Mouse (Mus musculus) activated CD4-positive, CD25-positive, alpha-beta regulatory T cell, adult 4 months (primary cell): ENCODE results near the gene Pex10. TPM values are rescaled to one million over a fixed set of nuclear protein-coding genes. Genes with fewer than 3 reads are reported as not detected.

Experiments
- ATAC-seq: one replicate; pipeline ENCODE4 v1.8.0; 2017
- polyA plus RNA-seq, 2 experiments: library from polyadenylated mRNA; unstranded; fragments of 100-300 nt; shearing (Covaris generic); gene quantifications; one replicate each; pipeline ENCODE4 v1.2.1; 2017

The Pex10 gene
- 1 to 10 TPM; 5.6 to 8.6 TPM for polyA plus RNA-seq

DNA sequence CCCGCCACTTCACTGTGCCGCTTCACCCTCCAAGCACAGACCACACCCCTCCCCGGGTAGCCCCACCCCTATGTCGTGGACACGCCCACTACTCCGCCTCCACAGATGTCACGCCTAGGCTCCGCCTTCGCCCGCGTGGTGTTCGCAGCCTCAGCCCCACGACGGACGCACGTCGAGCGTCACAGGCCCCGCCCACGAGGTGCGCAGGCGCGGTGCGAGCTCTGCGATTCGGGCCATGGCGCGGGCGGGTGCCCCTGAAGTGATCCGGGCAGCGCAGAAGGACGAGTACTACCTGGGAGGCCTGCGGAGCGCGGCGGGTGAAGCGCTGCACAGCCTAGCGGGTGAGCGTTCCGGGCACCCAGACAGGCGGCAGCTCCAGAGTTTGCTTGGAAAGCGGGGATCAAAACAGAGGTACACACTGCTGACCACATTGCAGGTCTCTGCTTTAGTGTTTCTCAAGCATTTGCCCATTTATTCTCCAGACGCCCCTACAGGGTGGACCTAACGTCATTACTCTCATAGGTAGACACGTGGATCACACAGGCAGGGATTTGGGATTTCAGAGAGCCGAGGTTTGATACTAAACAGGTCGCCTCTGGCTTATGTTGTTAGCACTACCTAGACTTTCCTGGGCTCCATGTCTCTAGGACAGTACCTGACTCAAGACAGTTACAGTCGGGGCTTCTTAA is at the start of gene Pex10:
Pex10 (plus strand) TSS at position 183 of the 689 bp plus-strand sequence.
- ATAC-seq, result peak; percentile 89

DNA sequence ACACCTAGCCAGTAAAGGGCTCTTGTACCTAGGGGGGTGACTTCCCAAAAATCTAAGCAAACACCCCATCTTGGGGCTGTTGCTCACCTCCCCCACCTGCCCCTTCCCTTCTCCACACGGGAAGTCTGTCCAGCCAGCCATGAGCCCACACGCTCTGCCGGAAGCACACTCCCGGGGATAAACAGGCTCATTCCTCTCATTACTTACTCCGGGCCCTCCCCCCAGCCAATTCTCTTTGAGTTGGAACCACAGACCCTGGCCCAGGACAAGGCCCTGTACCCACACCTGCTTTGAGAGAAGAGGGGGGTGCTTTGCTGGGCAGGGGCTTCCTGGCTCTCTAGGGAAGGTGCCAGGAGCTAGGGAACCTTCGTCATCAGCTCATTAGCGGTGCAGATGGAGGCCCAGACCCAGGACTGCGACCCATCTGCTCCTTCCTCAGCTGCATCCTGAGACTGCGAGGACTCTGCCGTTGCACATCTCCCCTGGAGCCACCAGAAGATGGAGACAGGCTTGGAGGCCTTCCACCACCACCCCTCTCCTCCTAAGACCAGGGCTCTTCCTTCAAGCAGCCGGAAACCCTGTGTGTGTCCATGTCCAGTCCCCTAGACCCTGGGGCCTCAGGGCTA is 49.5 kb upstream of the Pex10 start:
- no peak for ATAC-seq

DNA sequence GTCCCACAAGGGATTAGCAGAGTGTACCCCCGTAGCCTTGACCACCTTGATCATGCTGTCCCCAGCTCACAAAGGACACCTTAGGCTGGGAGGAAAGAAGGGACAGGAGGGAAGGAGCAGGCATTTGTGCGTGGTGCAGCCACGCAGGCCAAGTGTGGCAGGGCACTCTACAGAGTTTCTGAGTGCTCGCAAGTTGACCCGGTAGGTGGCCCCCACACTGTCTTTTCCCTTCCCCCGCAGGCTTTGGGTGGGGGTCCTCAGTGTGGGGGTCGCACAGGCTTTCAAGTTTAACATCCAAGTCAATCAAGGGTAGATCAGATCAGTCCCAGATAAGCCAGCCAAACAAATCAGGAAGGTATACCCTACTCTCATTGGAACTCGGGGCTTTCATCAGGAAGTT is 48.8 kb upstream of the Pex10 start:
- no peak for ATAC-seq

DNA sequence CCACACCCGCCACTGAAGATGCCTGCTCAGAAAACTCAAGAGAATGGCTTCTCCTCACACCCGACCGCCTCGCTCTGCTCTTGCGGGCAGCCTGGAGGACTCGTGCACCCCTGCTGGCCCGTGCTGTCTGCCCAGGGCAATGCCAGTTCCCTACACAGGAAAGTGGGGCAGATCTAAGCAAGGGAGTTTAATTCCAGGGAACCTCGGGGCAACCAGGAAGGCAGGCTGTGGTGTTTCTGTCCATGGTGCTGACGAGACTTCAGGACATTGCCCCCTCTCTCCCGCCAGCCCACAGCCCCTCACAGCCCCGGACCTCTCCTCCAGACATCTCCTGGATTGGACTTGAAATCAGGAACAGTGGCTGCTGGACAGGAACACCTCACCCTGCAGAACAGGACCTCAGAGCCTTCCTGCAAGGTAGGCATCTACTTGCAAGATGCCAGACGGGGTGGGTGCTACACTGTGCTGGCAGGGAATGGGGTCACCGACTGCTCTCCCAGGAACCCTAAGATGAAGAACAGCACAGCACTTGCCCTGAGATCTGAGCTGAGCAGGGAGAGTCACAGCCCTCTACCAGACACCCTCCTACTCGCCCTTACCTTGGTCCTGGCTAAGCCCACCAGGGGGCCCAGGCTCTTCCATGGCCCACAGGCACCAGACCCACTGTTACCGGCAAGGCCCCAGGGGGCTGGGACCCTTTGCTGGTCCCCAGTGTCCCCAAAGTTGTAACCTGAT is 48.0 kb upstream of the Pex10 start:
- ATAC-seq, result no peak

DNA sequence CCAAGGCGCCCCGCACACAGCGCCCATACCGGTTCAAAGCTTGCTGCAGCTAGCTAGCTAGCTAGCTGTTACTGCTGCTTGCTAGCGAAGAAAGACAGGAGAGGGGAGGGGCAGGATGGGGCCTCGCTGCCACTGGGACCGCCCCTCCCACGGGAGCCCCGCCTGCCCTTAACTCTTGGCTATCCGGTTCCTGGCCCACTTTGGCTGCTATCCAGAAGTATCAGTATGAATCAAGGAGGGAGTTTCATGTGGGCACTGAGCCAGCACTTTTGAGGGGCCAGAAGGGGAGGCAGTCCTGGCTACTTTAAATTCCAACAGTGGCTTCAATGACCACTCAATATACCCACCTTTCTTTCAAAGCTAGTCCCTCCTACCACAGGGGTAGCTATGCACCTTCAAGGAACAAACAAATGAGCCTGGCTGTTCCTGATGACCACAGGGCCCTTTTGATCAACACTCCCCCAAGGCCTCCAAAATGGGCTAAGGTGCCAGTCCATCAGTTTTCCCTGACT is 47.4 kb upstream of the Pex10 start:
- ATAC-seq, result no peak

DNA sequence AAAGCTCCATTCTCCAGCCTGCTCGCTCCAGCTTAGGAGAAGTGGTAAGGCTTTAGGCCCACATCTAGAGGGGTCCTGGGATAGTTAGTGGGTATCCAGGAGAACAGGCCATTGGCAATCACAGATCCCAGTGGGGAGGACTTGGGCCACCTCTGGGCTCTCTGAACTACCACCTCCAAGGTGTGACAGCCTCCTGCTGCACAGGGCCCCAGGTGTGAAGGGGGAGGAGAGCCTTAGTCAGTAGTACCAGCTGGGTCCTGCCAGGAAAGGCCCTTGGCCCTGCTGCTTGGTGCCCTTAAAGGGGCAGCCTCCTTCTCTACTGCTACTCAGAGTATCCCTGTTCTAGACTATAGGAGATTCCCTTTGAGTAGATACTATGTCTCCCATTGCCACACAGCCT is 46.7 kb upstream of the Pex10 start:
- ATAC-seq, result no peak

DNA sequence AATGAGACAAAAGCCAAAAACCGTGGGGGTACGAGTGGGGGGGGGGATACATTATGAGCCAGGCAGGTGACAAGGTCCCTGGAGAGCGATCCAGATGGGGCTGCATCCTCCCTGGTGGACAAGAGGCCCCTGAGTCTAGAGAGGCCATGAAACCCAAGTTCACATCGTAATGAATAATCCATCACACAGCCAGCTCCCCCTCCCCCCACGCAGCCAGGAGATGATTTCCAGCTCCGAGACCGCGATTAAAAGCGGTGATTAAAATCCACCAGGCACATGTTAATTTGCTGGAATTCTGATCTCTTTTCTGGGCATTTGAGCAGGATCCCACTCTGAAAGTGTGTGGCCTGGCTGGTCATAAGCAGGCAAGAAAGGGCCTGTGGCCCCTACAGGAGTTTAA is 46.0 kb upstream of the Pex10 start:
- ATAC-seq, result no peak

DNA sequence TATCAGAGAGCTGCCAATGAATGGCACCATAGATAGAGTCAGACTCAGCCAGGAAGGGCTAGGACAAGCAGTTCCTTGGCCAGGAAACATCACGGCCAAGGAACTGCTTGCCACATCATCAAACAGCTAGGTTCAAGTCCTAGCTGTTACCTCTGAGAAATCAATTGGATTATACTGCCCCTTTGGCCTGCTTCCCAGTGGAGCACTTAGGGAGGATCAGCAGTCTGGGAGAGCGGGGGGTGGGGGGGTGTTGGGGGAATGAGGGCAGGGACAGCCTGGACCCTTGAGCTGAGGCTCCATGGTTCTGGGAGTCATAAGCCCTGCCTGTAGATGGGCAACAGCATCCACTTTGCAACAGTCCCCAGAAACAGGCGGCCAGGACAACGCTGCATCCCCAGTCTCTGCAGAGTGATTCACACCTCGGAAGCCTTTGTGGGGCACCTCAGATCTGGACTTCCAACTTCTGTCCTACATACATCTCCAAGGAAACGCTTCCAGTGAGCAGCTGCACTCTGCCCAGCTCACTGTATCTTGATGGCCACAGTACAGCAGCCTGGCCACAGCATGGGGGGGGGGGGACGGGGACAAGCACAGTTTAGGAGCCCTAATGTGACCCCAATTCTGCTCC is 44.5 kb upstream of the Pex10 start:
- no peak for ATAC-seq

DNA sequence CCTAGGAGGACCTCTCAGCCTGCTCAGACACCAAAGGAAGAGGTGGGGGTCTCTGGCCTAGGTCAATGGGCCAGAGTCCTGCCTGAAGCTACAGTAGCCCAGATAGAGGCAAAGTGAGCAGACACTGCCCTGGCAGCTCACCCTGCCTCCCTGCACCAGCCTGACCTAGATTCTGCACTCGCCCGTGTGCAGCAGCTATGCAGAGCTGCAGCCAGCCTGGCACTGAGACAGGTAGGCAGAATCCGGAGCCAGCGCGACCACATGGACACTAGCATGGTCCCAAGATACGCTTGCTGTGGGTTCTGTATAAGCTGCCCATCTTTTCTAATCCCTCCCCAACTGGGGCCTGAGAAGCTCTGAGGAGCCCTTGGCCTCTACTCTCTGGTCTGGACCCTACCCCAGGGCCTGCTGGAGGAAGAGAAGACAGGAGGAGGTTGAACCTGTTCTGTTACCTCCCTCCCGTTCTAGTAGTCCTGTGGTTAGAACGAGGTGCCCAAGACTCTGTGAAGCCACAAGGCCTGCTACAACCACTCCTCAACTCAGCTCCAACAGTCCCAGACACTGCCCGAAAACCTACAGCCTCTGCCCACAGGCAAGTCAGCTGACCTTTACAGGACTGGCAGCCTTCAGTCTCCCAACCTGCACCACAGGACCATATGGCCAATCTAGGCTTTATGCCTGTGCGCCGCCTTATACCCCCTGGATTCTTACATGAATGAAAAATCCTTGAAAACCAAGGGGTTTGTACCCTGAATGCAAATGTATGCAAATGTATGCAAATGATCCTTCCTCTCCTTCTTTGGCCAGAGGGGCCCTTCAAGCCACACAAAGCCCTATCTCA is 42.4 kb upstream of the Pex10 start:
- no peak for ATAC-seq

DNA sequence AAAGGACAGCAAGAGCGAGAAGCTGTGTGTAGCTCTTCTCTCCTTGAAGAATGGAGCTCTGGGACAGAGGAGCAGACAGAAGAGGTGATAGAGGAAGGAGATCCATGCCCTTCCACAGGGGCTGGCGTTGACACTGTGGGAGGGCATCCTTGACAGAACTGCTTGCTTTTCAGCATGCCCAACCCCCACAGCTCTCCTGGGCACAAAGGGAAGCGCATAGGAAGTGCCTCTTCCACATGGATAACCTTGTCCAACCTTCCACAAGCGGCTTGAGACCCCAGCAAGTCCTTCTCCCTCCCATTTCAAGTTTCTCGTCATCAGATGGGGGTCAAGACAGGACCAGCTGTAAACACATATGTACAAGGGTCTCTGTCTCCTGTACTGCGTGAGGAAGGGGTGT is 33.7 kb upstream of the Pex10 start:
- no peak for ATAC-seq

DNA sequence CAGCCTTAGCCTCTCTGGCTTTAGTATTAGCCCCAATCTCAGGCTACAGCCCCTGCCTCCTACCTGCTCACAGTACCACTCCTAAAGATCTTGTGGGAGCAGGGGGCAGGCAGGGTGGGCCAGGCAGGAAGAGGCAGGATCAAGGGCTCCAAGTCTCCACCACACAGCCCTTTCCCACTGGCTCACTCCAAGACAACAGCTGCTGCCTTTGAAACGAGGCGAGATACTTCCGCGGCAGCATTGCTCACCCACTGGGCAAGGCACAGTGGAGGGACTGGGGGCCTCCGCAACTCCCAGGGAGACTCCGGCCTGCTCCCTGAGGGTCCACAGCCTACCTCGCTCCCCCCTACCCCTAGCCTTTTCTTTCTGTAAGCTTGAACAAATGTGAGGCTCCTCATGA is 32.6 kb upstream of the Pex10 start:
- ATAC-seq, result no peak

DNA sequence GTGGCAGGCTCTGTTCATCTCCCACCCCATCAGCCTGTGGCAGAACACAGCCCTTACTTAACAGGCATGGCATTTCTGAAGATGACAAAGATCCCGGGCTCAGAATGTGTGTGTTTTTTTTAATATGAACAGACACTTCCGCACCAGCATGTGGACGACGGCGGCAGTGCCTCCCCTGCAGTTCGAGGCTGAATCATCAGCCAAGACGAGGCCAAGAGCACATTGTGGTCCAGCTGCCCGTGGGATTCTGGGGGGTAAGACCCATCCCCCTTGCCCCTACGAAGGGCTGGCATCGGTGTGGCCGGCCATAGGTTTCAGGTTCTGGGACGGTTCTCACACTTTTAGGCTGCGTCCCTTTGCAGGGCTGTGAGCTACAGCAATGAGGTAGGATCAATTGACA is 32.0 kb upstream of the Pex10 start:
- ATAC-seq, result no peak

DNA sequence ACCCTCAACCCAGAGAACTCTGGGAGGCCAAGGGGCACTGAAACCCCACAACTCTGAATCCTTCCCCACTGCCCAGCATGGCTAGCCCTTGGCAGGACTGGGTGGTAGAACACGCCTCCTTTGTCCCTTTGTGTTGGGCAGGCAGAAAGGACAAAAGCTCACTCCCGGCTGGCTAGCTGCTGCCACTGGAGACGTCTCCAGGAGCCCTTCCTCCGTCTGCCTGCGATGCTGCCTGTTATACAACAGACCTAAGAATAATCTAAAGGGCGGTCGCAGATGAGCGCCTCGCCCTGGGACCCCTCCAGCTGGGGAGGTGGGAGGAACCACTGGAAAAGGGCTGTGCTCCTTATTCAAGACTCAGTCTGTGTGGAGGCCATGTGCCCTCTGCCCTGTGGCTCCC is 26.6 kb upstream of the Pex10 start:
- ATAC-seq, result no peak

DNA sequence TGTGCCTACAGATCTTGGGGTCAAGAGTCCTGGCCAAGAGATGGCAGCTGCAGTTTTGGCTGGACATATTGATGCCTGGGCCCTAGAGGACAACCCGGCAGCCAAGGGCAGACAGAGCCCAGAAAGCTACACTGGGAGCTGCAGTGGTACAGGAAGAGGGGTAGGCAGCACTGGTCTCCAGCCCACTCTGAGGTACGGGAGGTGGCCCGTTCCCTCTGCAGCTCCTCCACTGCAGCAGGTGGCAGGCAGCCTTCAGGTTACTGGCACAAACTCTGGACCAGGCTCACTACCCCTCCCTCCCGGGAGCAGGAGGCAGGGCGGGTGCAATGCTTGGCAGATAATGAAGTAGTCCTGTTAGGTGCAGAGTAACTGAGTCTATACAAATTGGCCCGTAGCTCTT is 26.1 kb upstream of the Pex10 start:
- no peak for ATAC-seq

DNA sequence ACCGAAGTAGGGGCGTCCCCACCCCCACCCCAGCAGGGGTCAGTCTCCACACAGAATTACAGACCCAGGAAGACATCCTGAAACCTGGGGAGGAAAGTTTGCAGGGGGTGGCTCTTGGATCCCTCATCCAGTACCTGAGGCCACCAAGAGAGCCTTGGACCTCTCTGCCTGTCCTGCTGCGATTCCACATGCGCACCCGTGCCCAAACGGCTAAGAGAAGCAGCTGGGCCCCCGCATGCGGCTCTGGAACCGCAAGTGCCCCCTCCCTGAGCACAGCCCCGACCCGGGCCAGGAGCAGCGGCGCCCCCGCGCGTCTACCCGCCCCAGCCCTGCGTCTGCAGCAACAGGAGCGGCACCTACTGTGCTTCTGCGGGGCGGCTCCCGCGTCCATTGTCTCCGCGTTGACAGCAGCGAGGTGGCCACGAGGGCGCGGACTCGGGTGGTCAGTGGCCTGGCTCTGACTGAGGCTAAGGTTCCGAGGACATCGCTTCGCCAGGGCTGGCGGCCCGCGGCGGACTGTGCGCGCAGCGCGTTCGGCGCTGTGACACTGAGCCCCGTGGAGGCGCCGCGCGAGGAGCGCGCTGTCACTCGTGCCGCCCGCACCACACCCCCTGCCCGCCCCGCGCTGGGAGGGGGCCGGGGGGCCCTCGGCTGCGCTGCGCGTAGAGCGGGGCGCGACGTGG is 24.1 kb upstream of the Pex10 start:
- no peak for ATAC-seq

DNA sequence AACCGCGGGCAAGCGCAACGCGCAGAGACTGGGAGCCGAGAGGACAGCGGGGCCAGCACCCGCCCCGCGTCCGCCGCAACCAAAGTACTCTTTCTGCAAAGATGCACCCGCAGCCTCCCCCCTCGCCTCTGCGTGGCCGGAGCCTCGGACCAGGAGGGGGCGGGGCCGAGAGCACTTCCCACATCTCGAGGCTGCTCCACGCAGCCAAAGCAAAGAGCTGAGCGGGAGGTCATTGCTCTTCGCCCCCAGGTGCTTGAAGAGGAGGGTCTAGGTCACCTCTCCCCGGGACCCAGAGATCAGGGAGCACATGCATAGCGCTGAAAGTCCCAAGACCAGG is 23.6 kb upstream of the Pex10 start:
- no peak for ATAC-seq

DNA sequence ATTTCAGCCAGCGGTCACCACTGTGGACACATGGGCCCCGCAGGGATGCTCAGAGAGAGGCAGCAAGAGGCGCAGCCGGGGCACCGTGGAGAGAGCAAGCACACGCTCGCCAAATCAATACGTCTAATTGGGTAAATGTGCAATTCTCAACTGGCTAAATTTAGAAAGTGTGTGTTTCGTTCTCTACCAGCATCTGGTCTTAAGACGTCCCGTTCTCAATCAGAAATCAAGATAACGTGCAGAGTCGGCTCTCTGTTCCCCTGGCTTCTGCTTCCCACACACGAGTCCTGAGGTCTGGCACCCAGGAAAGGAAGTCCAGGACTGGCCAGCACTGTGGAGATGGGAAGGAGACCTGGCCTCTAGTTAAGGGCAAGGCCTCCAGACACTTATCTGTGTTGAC is 20.2 kb upstream of the Pex10 start:
- ATAC-seq, result no peak

DNA sequence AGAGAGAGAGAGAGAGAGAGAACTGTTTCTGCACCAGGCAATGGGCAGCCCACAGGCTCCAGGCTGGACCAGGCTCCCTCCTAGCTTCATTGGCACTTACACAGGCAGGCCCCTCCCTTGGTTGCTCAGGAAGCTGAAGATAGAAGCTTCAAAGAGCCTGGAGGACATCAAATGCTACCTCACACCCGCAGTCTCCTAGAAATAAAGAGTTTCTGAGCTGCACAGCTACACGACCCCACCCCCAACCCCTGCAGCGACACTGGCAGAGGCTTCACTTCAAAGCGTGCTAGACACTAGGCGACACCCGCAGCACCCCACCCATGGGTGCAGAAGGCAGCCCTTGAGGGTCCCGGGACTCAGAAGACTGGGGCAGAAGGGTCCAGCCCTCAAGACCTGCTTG is 16.7 kb upstream of the Pex10 start:
- peak; percentile 71 for ATAC-seq

DNA sequence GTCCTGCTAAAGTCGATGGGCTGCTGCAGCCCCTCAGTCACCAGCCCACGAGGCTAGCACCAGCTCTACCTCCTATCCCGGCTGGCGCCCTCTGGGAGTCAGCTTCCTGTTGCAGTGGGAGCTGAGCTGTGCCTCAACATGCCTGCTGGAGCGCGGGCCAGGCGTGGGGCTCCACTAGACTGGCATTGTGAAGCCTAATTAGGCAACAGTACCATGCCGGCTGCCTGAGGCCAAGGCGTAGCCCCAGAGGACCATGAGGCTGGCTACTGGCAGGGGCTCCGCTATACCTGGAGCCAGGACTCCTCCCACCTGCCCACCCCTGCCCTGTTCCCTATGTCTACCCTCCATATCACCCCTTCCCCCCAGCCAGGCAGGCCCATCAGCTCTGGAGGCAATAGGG is 10.1 kb upstream of the Pex10 start, which contains the start of gene Plch2:
Plch2 (minus strand) TSS at position 61 of the 400 bp plus-strand sequence.
- ATAC-seq, result no peak

DNA sequence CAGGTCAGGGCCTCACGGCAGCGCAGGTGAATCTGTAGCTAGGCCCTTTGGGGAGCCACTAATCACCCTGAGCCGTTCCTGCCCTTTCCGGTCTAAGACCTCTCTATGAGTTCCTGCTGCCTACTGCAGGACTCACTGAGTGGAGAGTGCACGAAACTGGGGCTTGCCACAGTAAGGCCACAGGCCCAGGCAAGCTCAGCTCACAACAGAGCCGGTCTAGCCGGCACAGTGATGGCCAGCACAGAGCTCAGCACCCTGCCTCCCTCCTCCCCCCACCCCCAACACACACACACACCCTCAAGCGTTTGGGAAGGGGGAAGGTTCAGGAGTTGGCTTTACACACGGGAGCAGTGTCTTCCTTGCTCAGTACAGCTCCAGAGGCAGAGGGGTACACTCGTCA is 8.5 kb upstream of the Pex10 start:
- ATAC-seq, result no peak

DNA sequence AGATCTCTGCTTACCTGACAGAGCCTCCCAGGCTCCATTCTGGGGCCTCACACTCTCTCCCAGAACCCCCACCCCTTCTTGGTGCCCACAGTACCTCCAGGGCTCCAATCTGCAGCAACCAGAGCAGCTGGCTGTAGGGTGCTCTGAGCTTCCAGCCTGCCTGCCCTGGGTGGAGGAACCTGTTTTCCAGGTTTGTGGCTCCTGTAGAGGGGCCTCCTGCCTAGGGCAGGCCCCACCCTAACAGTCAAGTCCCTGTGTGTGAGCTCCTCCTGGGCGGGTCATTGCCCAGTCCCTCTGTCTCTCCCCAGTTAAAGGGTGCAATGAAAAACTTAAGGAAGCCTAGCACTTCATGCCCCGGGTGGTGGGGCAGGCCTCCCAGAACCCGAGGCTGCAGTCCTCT is 2.9 kb upstream of the Pex10 start:
- ATAC-seq, result no peak

DNA sequence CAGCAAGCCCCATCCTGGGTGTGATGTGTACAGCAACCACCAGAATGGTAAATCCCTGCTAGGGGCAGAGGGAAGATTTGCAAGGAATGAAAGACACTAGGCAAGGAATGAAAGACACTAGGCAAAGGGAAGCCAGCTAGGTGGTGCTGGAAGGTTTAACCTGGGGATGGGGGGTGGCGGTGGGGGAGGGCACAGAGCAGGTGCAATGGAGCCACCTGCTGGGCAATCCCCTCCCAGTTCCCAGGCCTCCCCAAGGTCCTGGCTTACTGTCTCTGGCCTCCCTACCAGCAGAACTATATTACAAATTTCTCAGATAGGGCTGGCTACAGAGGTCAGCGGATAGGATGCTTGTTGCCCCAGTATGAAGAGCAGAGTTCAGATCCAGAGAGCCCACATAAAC is 2.3 kb upstream of the Pex10 start:
- ATAC-seq, result no peak
